Mouse (Mus musculus) embryonic facial prominence, embryonic 10.5 days (tissue): Measurements from ENCODE around the gene Tmeff1. TPM values are rescaled to one million over a fixed set of nuclear protein-coding genes. Genes with fewer than 3 reads are reported as not detected.

Experiments used
- DNase-seq: peaks from one replicate; pipeline ENCODE4 v3.0.0-alpha.2; 2017; ENCODE audit warnings: low spot score
- H3K27ac ChIP-seq: fragments of 300-500 bp; sonication (generic); replicated peaks from 2 replicates; pipeline ENCODE4 v1.5.1; 2016; ENCODE audit warnings: mild to moderate bottlenecking
- H3K27me3 ChIP-seq: fragments of 300-500 bp; sonication (generic); replicated peaks from 2 replicates; pipeline ENCODE4 v1.6.1; 2016; ENCODE audit warnings: low read depth, mild to moderate bottlenecking; ENCODE audit not compliant: poor library complexity, severe bottlenecking
- H3K36me3 ChIP-seq: fragments of 300-500 bp; sonication (generic); replicated peaks from 2 replicates; pipeline ENCODE4 v1.6.1; 2016; ENCODE audit warnings: mild to moderate bottlenecking, moderate library complexity
- H3K4me1 ChIP-seq: fragments of 300-500 bp; sonication (generic); 2 replicates; pipeline ENCODE4 v1.6.1; 2016
- H3K4me3 ChIP-seq: fragments of 300-500 bp; sonication (generic); 2 replicates; pipeline ENCODE4 v1.5.1; 2016; ENCODE audit warnings: mild to moderate bottlenecking, moderate library complexity
- H3K9me3 ChIP-seq: fragments of 300-500 bp; sonication (generic); 2 replicates; pipeline ENCODE4 v1.6.1; 2016; ENCODE audit warnings: mild to moderate bottlenecking
- WGBS: fragments of 180-500 bp; shearing (Covaris S2); methylation state at CpG from one replicate; pipeline ENCODE4 v1.1.7; 2016; 5-methylcytosine and 5-hydroxymethylcytosine counted together
- polyA plus RNA-seq: library from polyadenylated mRNA; unstranded; fragments of >200 nt; fragmentation: Nextera tagmentation; extraction: Ambion mirVana; gene quantifications from 2 replicates; pipeline ENCODE4 v1.2.1, GENCODE M21; 2016

Tmeff1 gene
- polyA plus RNA-seq, 1 experiment from 2014 or later: 110 TPM

- H3K36me3 ChIP-seq: peaks cover 89% of the 10 kb centered on the region
- H3K27ac ChIP-seq: no peak overlapping the region
- peaks cover 16% of the 10 kb centered on the region for H3K4me1 ChIP-seq
- no peak for DNase-seq
- no peaks in the 10 kb centered on the region for H3K9me3 ChIP-seq
- no peak overlapping the region for H3K4me3 ChIP-seq
- WGBS: 93% methylated on average over 13 of the region's 13 CpGs
- no peaks in the 10 kb centered on the region for H3K27me3 ChIP-seq
These were observed 51.9 kb downstream of the Tmeff1 start for GRCm38 (mm10) chr4:48636831-48637230.

- Histone ChIP-seq H3K27me3 (no peaks in the 10 kb centered on the region), H3K9me3 (no peaks in the 10 kb centered on the region), H3K27ac (no peak overlapping the region), H3K4me3 (no peak overlapping the region), H3K36me3 (peaks cover 95% of the 10 kb centered on the region), H3K4me1 (peaks cover 8% of the 10 kb centered on the region)
- DNase-seq: no peak
- 86% methylated on average over 10 of the region's 10 CpGs for WGBS
These were observed 53.2 kb downstream of the Tmeff1 start for GRCm38 (mm10) chr4:48638132-48638531.

- Histone ChIP-seq H3K4me3 (no peak overlapping the region), H3K9me3 (no peaks in the 10 kb centered on the region), H3K4me1 (no peaks in the 10 kb centered on the region), H3K27me3 (no peaks in the 10 kb centered on the region), H3K36me3 (peaks cover 97% of the 10 kb centered on the region), H3K27ac (no peak overlapping the region)
- DNase-seq: no peak
- WGBS: 92% methylated on average over 17 of the region's 17 CpGs
These were observed 54.5 kb downstream of the Tmeff1 start for GRCm38 (mm10) chr4:48639503-48639902.

- no peaks in the 10 kb centered on the region for H3K4me1 ChIP-seq
- no peak overlapping the region for H3K4me3 ChIP-seq
- H3K36me3 ChIP-seq: peaks cover 98% of the 10 kb centered on the region
- no peak overlapping the region for H3K27ac ChIP-seq
- no peaks in the 10 kb centered on the region for H3K27me3 ChIP-seq
- WGBS: 82% methylated on average over 6 of the region's 6 CpGs
- no peak for DNase-seq
- peaks cover 4% of the 10 kb centered on the region; the same call in 1 of the 2 replicates for H3K9me3 ChIP-seq
These were observed 58.8 kb downstream of the Tmeff1 start for GRCm38 (mm10) chr4:48643801-48644200.

- H3K4me3 ChIP-seq: no peak overlapping the region
- no peak overlapping the region for H3K27ac ChIP-seq
- H3K27me3 ChIP-seq: no peaks in the 10 kb centered on the region
- DNase-seq: no peak
- WGBS: 94% methylated on average over 5 of the region's 5 CpGs
- H3K36me3 ChIP-seq: peaks cover 97% of the 10 kb centered on the region
- peaks cover 4% of the 10 kb centered on the region; the same call in 1 of the 2 replicates for H3K9me3 ChIP-seq
- no peaks in the 10 kb centered on the region for H3K4me1 ChIP-seq
These were observed 61.2 kb downstream of the Tmeff1 start for GRCm38 (mm10) chr4:48646143-48646542.

GRCm38 (mm10) chr4:48650617-48651360, 65.8 kb downstream of the Tmeff1 start:
- no peaks in the 10 kb centered on the region for H3K4me1 ChIP-seq
- H3K36me3 ChIP-seq: peaks cover 97% of the 10 kb centered on the region
- DNase-seq: no peak
- H3K27ac ChIP-seq: no peak overlapping the region
- peaks cover 4% of the 10 kb centered on the region; the same call in 1 of the 2 replicates for H3K9me3 ChIP-seq
- H3K4me3 ChIP-seq: no peak overlapping the region
- H3K27me3 ChIP-seq: no peaks in the 10 kb centered on the region
- 94% methylated on average over 10 of the region's 10 CpGs for WGBS

GRCm38 (mm10) chr4:48654118-48654517, 69.1 kb downstream of the Tmeff1 start:
- Histone ChIP-seq H3K36me3 (peaks cover 97% of the 10 kb centered on the region), H3K27me3 (no peaks in the 10 kb centered on the region), H3K9me3 (no peaks in the 10 kb centered on the region), H3K4me3 (no peak overlapping the region), H3K27ac (no peak overlapping the region), H3K4me1 (no peaks in the 10 kb centered on the region)
- DNase-seq: no peak
- 84% methylated on average over 4 of the region's 4 CpGs for WGBS

- Histone ChIP-seq H3K4me1 (no peaks in the 10 kb centered on the region), H3K9me3 (no peaks in the 10 kb centered on the region), H3K27me3 (no peaks in the 10 kb centered on the region), H3K36me3 (peaks cover 98% of the 10 kb centered on the region), H3K4me3 (no peak overlapping the region), H3K27ac (no peak overlapping the region)
- 94% methylated on average over 8 of the region's 8 CpGs for WGBS
- DNase-seq: no peak
These were observed 71.6 kb downstream of the Tmeff1 start for GRCm38 (mm10) chr4:48656530-48656929.

GRCm38 (mm10) chr4:48660144-48660543, 75.2 kb downstream of the Tmeff1 start:
- no peak overlapping the region for H3K27ac ChIP-seq
- no peak for DNase-seq
- H3K9me3 ChIP-seq: no peaks in the 10 kb centered on the region
- no peaks in the 10 kb centered on the region for H3K4me1 ChIP-seq
- no peak overlapping the region for H3K4me3 ChIP-seq
- whole genome bisulfite sequencing: 93% methylated on average over 4 of the region's 4 CpGs
- no peaks in the 10 kb centered on the region for H3K27me3 ChIP-seq
- peaks cover 95% of the 10 kb centered on the region for H3K36me3 ChIP-seq

- H3K36me3 ChIP-seq: peaks cover 95% of the 10 kb centered on the region
- WGBS: 93% methylated on average over 7 of the region's 7 CpGs
These were observed 75.9 kb downstream of the Tmeff1 start for GRCm38 (mm10) chr4:48660619-48661575.

GRCm38 (mm10) chr4:48663271-48663670, 78.3 kb downstream of the Tmeff1 start, which contains the start of gene Cavin4:
Gene Cavin4 (plus strand): TSS chr4:48663514.
- 90% methylated on average over 10 of the region's 10 CpGs for WGBS
- Histone ChIP-seq H3K27me3 (no peaks in the 10 kb centered on the region), H3K4me3 (no peak within 1 kb of the TSS), H3K9me3 (no peaks in the 10 kb centered on the region), H3K36me3 (peaks cover 91% of the 10 kb centered on the region), H3K27ac (no peak within 1 kb of the TSS), H3K4me1 (no peaks in the 10 kb centered on the region)
- DNase-seq: no peak

More at GRCm38 (mm10) chr4:48660619-48661575, 75.9 kb downstream of the Tmeff1 start:
- Histone ChIP-seq H3K9me3 (no peaks in the 10 kb centered on the region), H3K4me1 (no peaks in the 10 kb centered on the region), H3K27me3 (no peaks in the 10 kb centered on the region), H3K4me3 (no peak overlapping the region), H3K27ac (no peak overlapping the region)
- DNase-seq: no peak

- no peak for DNase-seq
- peaks cover 91% of the 10 kb centered on the region for H3K36me3 ChIP-seq
- no peaks in the 10 kb centered on the region for H3K9me3 ChIP-seq
- H3K4me3 ChIP-seq: no peak overlapping the region
- H3K4me1 ChIP-seq: no peaks in the 10 kb centered on the region
- no peak overlapping the region for H3K27ac ChIP-seq
- WGBS: 89% methylated on average over 6 of the region's 6 CpGs
- no peaks in the 10 kb centered on the region for H3K27me3 ChIP-seq
These were observed 79.0 kb downstream of the Tmeff1 start for GRCm38 (mm10) chr4:48664021-48664420.
